Mouse (Mus musculus) limb, embryonic 11.5 days (tissue): ENCODE measurements around the gene Apeh. TPM values are rescaled to one million over a fixed set of nuclear protein-coding genes. Genes with fewer than 3 reads are reported as not detected.

Source experiments
- ATAC-seq: fragments of 200-750 bp; cut with Nextera tagmentation; 2 replicates; pipeline ENCODE4 v1.8.0; 2017; ENCODE audit warnings: low read depth; ENCODE audit not compliant: insufficient number of reproducible peaks, low FRiP score, low TSS enrichment
- DNase-seq: peaks from one replicate; pipeline ENCODE4 v3.0.0-alpha.2; 2015; ENCODE audit warnings: low spot score
- H3K27ac ChIP-seq: fragments of 300-500 bp; sonication (generic); replicated peaks from 2 replicates; pipeline ENCODE4 v1.5.1; 2014; ENCODE audit warnings: low read depth, mild to moderate bottlenecking, low read length
- H3K27me3 ChIP-seq: fragments of 300-500 bp; sonication (generic); 2 replicates; pipeline ENCODE4 v1.6.1; 2014; ENCODE audit warnings: mild to moderate bottlenecking, low read length, mixed read lengths; ENCODE audit not compliant: control insufficient read depth, insufficient read depth
- H3K36me3 ChIP-seq: fragments of 300-500 bp; sonication (generic); 2 replicates; pipeline ENCODE4 v1.6.1; 2014; ENCODE audit warnings: mild to moderate bottlenecking, low read length, moderate library complexity, mixed read lengths; ENCODE audit not compliant: control insufficient read depth, insufficient read depth
- H3K4me1 ChIP-seq: fragments of 300-500 bp; sonication (generic); 2 replicates; pipeline ENCODE4 v1.6.1; 2014; ENCODE audit warnings: low read length, mixed read lengths; ENCODE audit not compliant: control insufficient read depth, insufficient read depth
- H3K4me2 ChIP-seq: fragments of 300-500 bp; sonication (generic); 2 replicates; pipeline ENCODE4 v1.6.1; 2014; ENCODE audit warnings: low read depth, mild to moderate bottlenecking, moderate library complexity; ENCODE audit not compliant: severe bottlenecking
- H3K4me3 ChIP-seq: fragments of 300-500 bp; sonication (generic); 2 replicates; pipeline ENCODE4 v1.5.1; 2014; ENCODE audit warnings: low read depth, low read length
- H3K9ac ChIP-seq: fragments of 300-500 bp; sonication (generic); 2 replicates; pipeline ENCODE4 v1.6.1; 2014; ENCODE audit warnings: mild to moderate bottlenecking, low read length
- H3K9me3 ChIP-seq: fragments of 300-500 bp; sonication (generic); 2 replicates; pipeline ENCODE4 v1.6.1; 2016; ENCODE audit warnings: low read length; ENCODE audit not compliant: control insufficient read depth
- WGBS: fragments of 180-500 bp; shearing (Covaris S2); extraction: QIAGEN DNeasy Blood & Tissue Kit; methylation state at CpG from one replicate; pipeline ENCODE4 v1.1.7; 2014; 5-methylcytosine and 5-hydroxymethylcytosine counted together
- polyA plus RNA-seq: library from polyadenylated mRNA; unstranded; fragments of >200 nt; fragmentation: Nextera tagmentation; extraction: Ambion mirVana; gene quantifications from 2 replicates; pipeline ENCODE4 v1.2.1, GENCODE M21; 2014

Gene Apeh
- polyA plus RNA-seq, 1 experiment from 2014 or later = 56.3 TPM

- Histone ChIP-seq H3K27me3 (no peaks in the 10 kb centered on the region), H3K4me2 (peak overlapping the region; percentile 88), H3K4me1 (peaks cover 7% of the 10 kb centered on the region; the same call in 1 of the 2 replicates), H3K27ac (0 out of 2 replicates have a peak overlapping the region, but pooled peaks have one; percentile 26), H3K9me3 (no peaks in the 10 kb centered on the region), H3K4me3 (peak overlapping the region; percentile 78), H3K36me3 (peaks cover 30% of the 10 kb centered on the region), H3K9ac (peak overlapping the region; percentile 70)
- ATAC-seq (peak; percentile 14), DNase-seq (no peak)
- 47% methylated on average over 15 of the region's 15 CpGs for WGBS
Observed at GRCm38 (mm10) chr9:108049561-108050251, 44.7 kb downstream of the Apeh start.

GRCm38 (mm10) chr9:108049016-108049455 lies 45.4 kb downstream of the Apeh start, which contains the start of gene Gmppb:
Gmppb (plus strand) TSS chr9:108049242.
- peak within 1 kb of the TSS; percentile 26; the same call in 1 of the 2 replicates for H3K27ac ChIP-seq
- peak within 1 kb of the TSS; percentile 78 for H3K4me3 ChIP-seq
- no peaks in the 10 kb centered on the region for H3K27me3 ChIP-seq
- H3K36me3 ChIP-seq = peaks cover 27% of the 10 kb centered on the region
- WGBS = under 1% methylated on average over 30 of the region's 39 CpGs
- H3K4me1 ChIP-seq = peaks cover 7% of the 10 kb centered on the region; the same call in 1 of the 2 replicates
- H3K4me2 ChIP-seq = peak within 1 kb of the TSS; percentile 88
- ATAC-seq (peak; percentile 91), DNase-seq (peak; percentile 96)
- no peaks in the 10 kb centered on the region for H3K9me3 ChIP-seq
- H3K9ac ChIP-seq = peak within 1 kb of the TSS; percentile 70

GRCm38 (mm10) chr9:108048566-108048955 lies 45.8 kb downstream of the Apeh start:
- no peak for DNase-seq
- Histone ChIP-seq H3K9ac (peak overlapping the region; percentile 36; the same call in 1 of the 2 replicates), H3K4me2 (peak overlapping the region; percentile 88), H3K4me1 (peaks cover 7% of the 10 kb centered on the region; the same call in 1 of the 2 replicates), H3K27ac (no peak overlapping the region; the same call in 1 of the 2 replicates), H3K4me3 (peak overlapping the region; percentile 78), H3K36me3 (peaks cover 25% of the 10 kb centered on the region), H3K9me3 (no peaks in the 10 kb centered on the region), H3K27me3 (no peaks in the 10 kb centered on the region)
- WGBS = 1% methylated on average over 19 of the region's 19 CpGs
- peak; percentile 24; the same call in 1 of the 2 replicates for ATAC-seq

- DNase-seq (no peak), ATAC-seq (no peak)
- peak overlapping the region; percentile 78 for H3K4me3 ChIP-seq
- peaks cover 25% of the 10 kb centered on the region for H3K36me3 ChIP-seq
- WGBS = 48% methylated on average over 17 of the region's 17 CpGs
- H3K9me3 ChIP-seq = no peaks in the 10 kb centered on the region
- H3K27me3 ChIP-seq = no peaks in the 10 kb centered on the region
- peak overlapping the region; percentile 88 for H3K4me2 ChIP-seq
- H3K27ac ChIP-seq = no peak overlapping the region; the same call in 1 of the 2 replicates
- peaks cover 4% of the 10 kb centered on the region; the same call in 1 of the 2 replicates for H3K4me1 ChIP-seq
- H3K9ac ChIP-seq = peak overlapping the region; percentile 36; the same call in 1 of the 2 replicates
Observed at GRCm38 (mm10) chr9:108047601-108048565, 46.5 kb downstream of the Apeh start.

- no peak overlapping the region for H3K4me2 ChIP-seq
- no peak overlapping the region for H3K4me3 ChIP-seq
- 94% methylated on average over 4 of the region's 4 CpGs for WGBS
- H3K9me3 ChIP-seq = no peaks in the 10 kb centered on the region
- H3K4me1 ChIP-seq = peaks cover 4% of the 10 kb centered on the region; the same call in 1 of the 2 replicates
- no peak overlapping the region for H3K27ac ChIP-seq
- peaks cover 23% of the 10 kb centered on the region for H3K36me3 ChIP-seq
- DNase-seq (no peak), ATAC-seq (no peak)
- H3K27me3 ChIP-seq = no peaks in the 10 kb centered on the region
- H3K9ac ChIP-seq = no peak overlapping the region
Observed at GRCm38 (mm10) chr9:108046582-108046981, 47.8 kb downstream of the Apeh start.

GRCm38 (mm10) chr9:108044751-108045492 lies 49.5 kb downstream of the Apeh start:
- H3K9ac ChIP-seq = no peak overlapping the region
- DNase-seq (no peak), ATAC-seq (no peak)
- H3K27me3 ChIP-seq = no peaks in the 10 kb centered on the region
- no peak overlapping the region for H3K27ac ChIP-seq
- no peak overlapping the region for H3K4me3 ChIP-seq
- no peak overlapping the region for H3K4me2 ChIP-seq
- peaks cover 4% of the 10 kb centered on the region; the same call in 1 of the 2 replicates for H3K4me1 ChIP-seq
- H3K36me3 ChIP-seq = peaks cover 24% of the 10 kb centered on the region
- no peaks in the 10 kb centered on the region for H3K9me3 ChIP-seq
- WGBS = 96% methylated on average over 8 of the region's 8 CpGs
